Mouse (Mus musculus) embryonic fibroblast, embryonic 13.5 days (primary cell): ENCODE results near the gene Nlgn1.

ENCODE experiments used
- CTCF ChIP-seq: IDR thresholded peaks from 2 replicates; pipeline ENCODE4 v1.5.1; 2011; ENCODE audit warnings: mild to moderate bottlenecking, control low read depth, low read length, moderate library complexity, borderline replicate concordance; ENCODE audit not compliant: insufficient read depth
- POLR2A ChIP-seq: IDR thresholded peaks from 2 replicates; pipeline ENCODE4 v1.6.1; 2011; ENCODE audit warnings: low read depth, mild to moderate bottlenecking, control low read depth, low read length, moderate library complexity

DNA sequence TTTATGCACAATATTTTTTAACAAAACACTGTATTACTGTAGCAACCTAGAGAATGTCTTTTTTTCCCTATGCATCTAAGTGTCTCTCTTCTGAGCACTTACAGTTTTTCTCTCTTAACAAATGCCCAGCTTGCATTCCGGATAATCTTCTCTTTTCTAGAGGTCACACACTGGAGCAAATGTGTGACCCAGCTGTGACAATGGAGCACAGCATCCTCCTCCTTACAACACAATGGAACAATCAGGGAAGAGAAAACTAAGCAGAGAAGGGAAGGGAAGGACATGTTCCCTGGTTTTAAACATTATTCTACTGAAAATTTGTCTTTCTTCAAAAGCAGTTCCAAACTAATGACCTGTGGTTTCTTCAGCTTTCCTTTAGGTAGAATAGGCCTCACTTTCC, 879.9 kb downstream of the Nlgn1 start:
- no peak for TF ChIP-seq CTCF
- TF ChIP-seq POLR2A: no peak
